Mouse (Mus musculus): ENCODE results near the gene Igdcc4.

Gene Igdcc4

DNA sequence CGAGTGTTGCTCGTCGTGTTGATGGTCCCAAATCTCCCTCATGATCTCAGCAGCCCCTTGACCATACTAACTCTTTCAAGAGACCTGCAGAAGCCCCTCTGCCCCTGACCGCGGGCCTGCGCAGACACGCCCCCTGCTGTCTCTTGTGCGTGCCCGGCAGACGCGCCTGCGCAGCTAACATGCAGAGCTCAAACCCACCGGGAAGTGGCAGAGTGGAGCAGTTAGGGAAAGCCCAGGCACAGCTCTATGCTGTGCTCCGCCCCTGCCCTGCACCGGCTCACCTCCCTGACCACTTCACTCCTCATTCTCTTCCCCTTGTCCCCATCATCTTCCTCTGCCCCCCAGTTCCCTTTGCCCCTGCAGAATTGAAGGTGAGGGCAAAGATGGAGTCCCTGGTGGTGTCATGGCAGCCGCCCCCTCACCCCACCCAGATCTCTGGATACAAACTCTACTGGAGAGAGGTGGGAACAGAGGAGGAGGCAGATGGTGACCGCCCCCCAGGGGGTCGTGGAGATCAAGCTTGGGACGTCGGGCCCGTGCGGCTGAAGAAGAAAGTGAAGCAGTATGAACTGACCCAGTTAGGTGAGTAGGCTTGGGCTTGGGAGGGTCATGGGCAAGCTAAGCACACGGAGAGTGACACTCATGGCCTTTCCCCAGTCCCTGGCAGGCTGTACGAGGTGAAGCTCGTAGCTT is 27.0 kb downstream of the Igdcc4 start:
- DNase-seq (ENCODE audit: low read depth, low spot score), result peak; percentile 58
- H3K36me3 ChIP-seq (ENCODE audit: control insufficient read depth, insufficient read depth, low read length, poor library complexity, severe bottlenecking), result no peaks in the 10 kb centered on the region
- H3K27me3 ChIP-seq (ENCODE audit: control insufficient read depth, insufficient read depth, low read length, poor library complexity, severe bottlenecking), result no peaks in the 10 kb centered on the region

GRCm38 (mm10) chr9:65131717-65132116 is 30.4 kb downstream of the Igdcc4 start:
- Histone ChIP-seq H3K36me3 (ENCODE audit: control insufficient read depth, insufficient read depth, low read length, poor library complexity, severe bottlenecking) (no peaks in the 10 kb centered on the region), H3K27me3 (ENCODE audit: control insufficient read depth, insufficient read depth, low read length, poor library complexity, severe bottlenecking) (no peaks in the 10 kb centered on the region; the same call in 1 of the 2 replicates)
- no peak for DNase-seq (ENCODE audit: low read depth, low spot score)

DNA sequence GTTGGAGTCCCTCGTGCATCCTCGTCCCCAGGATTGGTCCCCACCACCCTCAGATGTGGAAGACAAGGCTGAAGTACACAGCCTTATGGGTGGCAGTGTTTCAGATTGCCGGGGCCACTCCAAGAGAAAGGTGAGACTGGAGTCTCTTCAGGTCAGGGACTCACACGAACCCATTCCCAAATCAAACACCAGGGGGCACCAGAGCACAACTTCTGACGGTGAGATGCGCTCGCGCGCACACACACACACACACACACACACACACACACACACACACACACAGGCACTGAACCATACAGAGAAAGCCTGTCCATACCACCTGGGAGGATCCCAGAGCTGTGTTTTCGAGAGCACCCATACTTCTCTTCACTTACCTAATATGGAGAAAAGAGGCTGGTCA is 32.5 kb downstream of the Igdcc4 start:
- Histone ChIP-seq H3K36me3 (ENCODE audit: control insufficient read depth, insufficient read depth, low read length, poor library complexity, severe bottlenecking) (no peaks in the 10 kb centered on the region), H3K27me3 (ENCODE audit: control insufficient read depth, insufficient read depth, low read length, poor library complexity, severe bottlenecking) (no peaks in the 10 kb centered on the region; the same call in 1 of the 2 replicates)
- peak; percentile 91 for DNase-seq (ENCODE audit: low read depth, low spot score)

- H3K36me3 ChIP-seq (ENCODE audit: control insufficient read depth, insufficient read depth, low read length, poor library complexity, severe bottlenecking), result no peaks in the 10 kb centered on the region
- no peak for DNase-seq (ENCODE audit: low read depth, low spot score)
- H3K27me3 ChIP-seq (ENCODE audit: control insufficient read depth, insufficient read depth, low read length, poor library complexity, severe bottlenecking), result no peaks in the 10 kb centered on the region; the same call in 1 of the 2 replicates
Measured at GRCm38 (mm10) chr9:65135126-65135525, 33.8 kb downstream of the Igdcc4 start.

DNA sequence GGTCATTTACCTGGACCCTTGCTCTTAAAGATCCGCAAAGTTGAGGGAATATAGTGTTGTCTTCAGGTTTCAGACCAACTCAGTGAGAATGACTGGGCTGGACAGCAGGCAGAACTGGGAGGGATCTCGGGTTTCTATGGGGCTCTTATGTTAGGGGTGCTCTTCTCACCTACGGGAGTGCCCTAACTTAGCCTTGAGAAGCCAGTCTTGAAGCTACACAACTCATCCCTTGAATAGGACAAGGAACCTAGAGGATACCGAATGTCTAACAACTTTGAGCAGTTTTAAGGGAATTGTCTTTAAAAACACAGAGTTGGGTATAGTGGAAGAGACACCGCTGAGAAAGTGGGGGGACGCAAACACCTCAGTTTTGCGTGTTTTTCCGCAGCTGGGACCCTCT is 39.2 kb downstream of the Igdcc4 start:
- no peak for DNase-seq (ENCODE audit: low read depth, low spot score)
- Histone ChIP-seq H3K27me3 (ENCODE audit: control insufficient read depth, insufficient read depth, low read length, poor library complexity, severe bottlenecking) (no peaks in the 10 kb centered on the region; the same call in 1 of the 2 replicates), H3K36me3 (ENCODE audit: control insufficient read depth, insufficient read depth, low read length, poor library complexity, severe bottlenecking) (no peaks in the 10 kb centered on the region)

GRCm38 (mm10) chr9:65140936-65141305 is 39.6 kb downstream of the Igdcc4 start, which contains the start of gene Igdcc3:
Gene Igdcc3 (plus strand): TSS chr9:65141189.
- Histone ChIP-seq H3K27me3 (ENCODE audit: control insufficient read depth, insufficient read depth, low read length, poor library complexity, severe bottlenecking) (no peaks in the 10 kb centered on the region; the same call in 1 of the 2 replicates), H3K36me3 (ENCODE audit: control insufficient read depth, insufficient read depth, low read length, poor library complexity, severe bottlenecking) (no peaks in the 10 kb centered on the region)
- no peak for DNase-seq (ENCODE audit: low read depth, low spot score)

GRCm38 (mm10) chr9:65141306-65141975 is 40.2 kb downstream of the Igdcc4 start:
- H3K36me3 ChIP-seq (ENCODE audit: control insufficient read depth, insufficient read depth, low read length, poor library complexity, severe bottlenecking), result no peaks in the 10 kb centered on the region
- DNase-seq (ENCODE audit: low read depth, low spot score), result peak; percentile 31
- H3K27me3 ChIP-seq (ENCODE audit: control insufficient read depth, insufficient read depth, low read length, poor library complexity, severe bottlenecking), result no peaks in the 10 kb centered on the region; the same call in 1 of the 2 replicates

- no peaks in the 10 kb centered on the region for H3K36me3 ChIP-seq (ENCODE audit: control insufficient read depth, insufficient read depth, low read length, poor library complexity, severe bottlenecking)
- DNase-seq (ENCODE audit: low read depth, low spot score), result no peak
- no peaks in the 10 kb centered on the region; the same call in 1 of the 2 replicates for H3K27me3 ChIP-seq (ENCODE audit: control insufficient read depth, insufficient read depth, low read length, poor library complexity, severe bottlenecking)
Measured at GRCm38 (mm10) chr9:65141976-65142318, 40.7 kb downstream of the Igdcc4 start.

DNA sequence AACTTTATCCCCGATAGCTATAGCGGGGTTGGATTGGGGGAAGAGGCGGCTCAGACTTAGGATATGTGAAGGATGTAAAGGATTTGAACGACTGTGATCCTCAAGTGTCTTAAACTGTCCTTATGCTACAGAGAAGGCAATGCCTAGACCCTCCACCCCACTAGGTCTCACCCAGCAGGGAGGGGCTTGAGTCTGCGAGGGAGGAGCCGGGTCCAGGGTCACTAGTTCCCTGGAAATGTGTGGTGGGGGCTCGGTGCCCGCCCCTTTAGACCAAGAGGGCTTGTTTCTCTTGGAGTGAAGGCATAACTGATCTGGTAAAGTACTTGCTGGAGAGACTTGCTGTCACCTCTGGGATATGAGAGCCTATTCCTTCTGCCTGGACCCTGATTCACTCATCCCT is 41.1 kb downstream of the Igdcc4 start:
- no peak for DNase-seq (ENCODE audit: low read depth, low spot score)
- Histone ChIP-seq H3K27me3 (ENCODE audit: control insufficient read depth, insufficient read depth, low read length, poor library complexity, severe bottlenecking) (no peaks in the 10 kb centered on the region; the same call in 1 of the 2 replicates), H3K36me3 (ENCODE audit: control insufficient read depth, insufficient read depth, low read length, poor library complexity, severe bottlenecking) (no peaks in the 10 kb centered on the region)

GRCm38 (mm10) chr9:65146001-65146400 is 44.7 kb downstream of the Igdcc4 start:
- Histone ChIP-seq H3K36me3 (ENCODE audit: control insufficient read depth, insufficient read depth, low read length, poor library complexity, severe bottlenecking) (no peaks in the 10 kb centered on the region), H3K27me3 (ENCODE audit: control insufficient read depth, insufficient read depth, low read length, poor library complexity, severe bottlenecking) (no peaks in the 10 kb centered on the region; the same call in 1 of the 2 replicates)
- DNase-seq (ENCODE audit: low read depth, low spot score), result no peak

DNA sequence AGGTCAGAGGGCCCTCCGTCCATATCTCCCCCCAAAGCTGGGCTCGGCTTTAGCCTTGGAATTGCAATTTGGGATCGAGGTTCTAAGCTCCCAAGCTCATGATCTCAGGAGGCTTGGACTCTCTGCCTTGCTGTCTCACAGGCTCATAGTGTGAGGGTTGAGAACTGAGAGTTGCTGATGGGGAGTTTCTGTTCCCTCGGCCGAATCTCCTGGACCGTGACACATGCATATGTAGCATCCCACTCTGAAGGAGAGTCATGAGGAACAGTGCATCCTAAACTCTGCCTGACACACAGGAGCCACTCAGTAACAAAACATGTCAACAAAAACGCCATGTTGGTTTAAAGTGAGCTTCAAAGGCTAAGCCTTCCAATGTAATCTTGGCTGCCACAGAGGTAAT is 47.2 kb downstream of the Igdcc4 start:
- H3K27me3 ChIP-seq (ENCODE audit: control insufficient read depth, insufficient read depth, low read length, poor library complexity, severe bottlenecking), result no peaks in the 10 kb centered on the region
- DNase-seq (ENCODE audit: low read depth, low spot score), result no peak
- H3K36me3 ChIP-seq (ENCODE audit: control insufficient read depth, insufficient read depth, low read length, poor library complexity, severe bottlenecking), result no peaks in the 10 kb centered on the region

- Histone ChIP-seq H3K36me3 (ENCODE audit: control insufficient read depth, insufficient read depth, low read length, poor library complexity, severe bottlenecking) (no peaks in the 10 kb centered on the region), H3K27me3 (ENCODE audit: control insufficient read depth, insufficient read depth, low read length, poor library complexity, severe bottlenecking) (no peaks in the 10 kb centered on the region)
- no peak for DNase-seq (ENCODE audit: low read depth, low spot score)
Measured at GRCm38 (mm10) chr9:65152711-65153330, 51.5 kb downstream of the Igdcc4 start.

- Histone ChIP-seq H3K36me3 (ENCODE audit: control insufficient read depth, insufficient read depth, low read length, poor library complexity, severe bottlenecking) (no peaks in the 10 kb centered on the region), H3K27me3 (ENCODE audit: control insufficient read depth, insufficient read depth, low read length, poor library complexity, severe bottlenecking) (no peaks in the 10 kb centered on the region)
- DNase-seq (ENCODE audit: low read depth, low spot score), result no peak
Measured at GRCm38 (mm10) chr9:65153331-65153711, 52.0 kb downstream of the Igdcc4 start.

DNA sequence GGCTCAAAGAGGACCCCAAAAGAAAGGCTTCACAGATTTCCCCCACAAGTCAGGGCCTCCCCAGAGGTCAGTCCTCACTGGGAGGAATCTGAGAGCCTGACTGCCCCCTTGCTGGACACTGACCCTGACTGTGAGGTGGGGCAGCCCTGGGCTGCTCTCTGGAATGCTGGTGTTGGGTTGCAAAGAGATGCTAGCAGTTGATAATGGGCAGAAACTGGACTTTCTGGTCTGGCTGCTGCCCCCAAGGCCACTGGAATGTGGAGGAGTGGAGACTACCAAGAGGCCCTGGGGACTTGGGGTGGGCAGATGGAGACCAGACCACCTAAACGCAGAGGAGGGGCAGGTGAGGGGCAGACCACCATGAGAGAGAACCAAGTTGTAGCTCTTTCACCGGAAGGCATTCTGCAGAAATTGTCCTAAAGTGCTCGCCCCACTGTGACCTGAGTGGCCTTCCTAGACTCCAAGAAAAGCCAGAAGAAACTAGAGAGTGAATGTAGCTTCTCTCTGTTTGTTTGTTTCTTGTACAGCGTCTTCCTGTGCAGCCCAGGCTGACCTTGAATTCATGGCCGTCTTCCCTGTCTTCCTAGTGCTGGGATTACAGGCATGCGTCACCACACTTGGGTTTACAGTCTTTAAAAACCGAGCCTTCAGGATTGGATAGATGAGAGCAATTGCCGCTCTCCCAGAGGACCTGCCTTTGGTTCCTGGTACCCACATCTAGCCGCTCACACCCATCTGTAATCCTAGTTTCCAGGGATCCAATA is 53.6 kb downstream of the Igdcc4 start:
- H3K36me3 ChIP-seq (ENCODE audit: control insufficient read depth, insufficient read depth, low read length, poor library complexity, severe bottlenecking), result no peaks in the 10 kb centered on the region
- no peaks in the 10 kb centered on the region for H3K27me3 ChIP-seq (ENCODE audit: control insufficient read depth, insufficient read depth, low read length, poor library complexity, severe bottlenecking)
- DNase-seq (ENCODE audit: low read depth, low spot score), result no peak

DNA sequence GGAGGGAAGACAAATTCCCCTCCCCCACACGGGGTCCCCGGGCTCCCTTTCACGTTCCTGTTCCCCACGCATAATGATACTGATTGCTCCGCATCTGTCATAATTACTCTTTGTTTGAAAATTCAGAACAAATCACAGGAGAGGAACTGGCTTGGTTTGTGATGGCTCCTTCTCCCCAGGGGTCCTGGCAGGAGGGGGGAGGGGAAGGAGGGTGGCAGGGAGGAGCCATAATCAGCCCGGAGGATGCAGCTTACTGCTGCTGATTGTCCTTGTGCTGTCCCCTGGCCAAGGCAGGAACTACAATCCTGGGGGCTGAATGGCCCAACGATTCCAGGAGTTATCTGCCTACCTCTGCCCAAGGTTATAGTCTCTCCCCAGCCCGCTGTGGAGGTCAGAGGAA is 55.3 kb downstream of the Igdcc4 start:
- Histone ChIP-seq H3K36me3 (ENCODE audit: control insufficient read depth, insufficient read depth, low read length, poor library complexity, severe bottlenecking) (no peaks in the 10 kb centered on the region), H3K27me3 (ENCODE audit: control insufficient read depth, insufficient read depth, low read length, poor library complexity, severe bottlenecking) (no peaks in the 10 kb centered on the region)
- DNase-seq (ENCODE audit: low read depth, low spot score), result no peak

Data from splenic B cell, adult 2 months (primary cell).